Mouse (Mus musculus): ENCODE measurements around the gene Abcf2.

DNA sequence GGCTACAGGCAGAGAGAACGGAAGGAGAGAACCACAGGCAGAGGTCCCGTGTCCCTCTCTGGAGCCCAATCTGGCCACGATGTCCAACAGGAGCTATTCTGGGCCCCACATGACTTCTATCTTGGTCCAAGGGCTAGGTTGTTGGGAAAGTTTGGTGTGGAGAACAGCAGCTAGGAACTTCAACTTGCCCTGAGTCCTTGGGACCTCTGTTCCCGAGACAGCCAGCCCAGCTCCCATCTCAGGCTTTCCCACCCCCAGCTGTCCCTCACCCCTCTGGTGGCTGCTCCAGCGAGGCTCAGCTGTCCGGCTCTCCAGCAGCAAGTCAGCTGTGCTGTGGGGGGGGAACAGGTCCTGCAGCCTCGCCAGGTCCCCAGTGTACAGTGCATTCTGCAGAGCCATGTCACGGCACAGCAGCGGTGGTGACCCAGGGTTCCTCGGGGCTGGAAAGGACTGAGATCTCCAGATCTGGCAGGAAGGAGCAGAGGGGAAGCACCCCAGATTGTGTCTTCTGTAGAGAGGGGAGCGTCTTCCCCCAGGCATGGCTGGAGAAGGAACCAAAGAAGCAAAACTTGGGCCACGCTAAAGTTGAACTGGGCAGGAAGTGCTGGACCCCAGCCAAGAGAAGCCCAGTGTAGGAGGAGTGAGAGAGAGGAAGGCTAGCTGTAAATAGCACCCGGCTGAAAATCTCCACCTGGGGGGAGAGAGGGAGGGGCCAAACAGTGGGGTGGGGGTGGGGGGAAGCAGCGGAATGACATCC lies 36.7 kb downstream of the Abcf2 start, which contains the start of gene Asb10:
- no peak for TF ChIP-seq POLR2A (IDR thresholded peaks at IDR 0.05; ENCODE audit: borderline replicate concordance, insufficient read depth, low read length)
- no peak for TF ChIP-seq CTCF (IDR thresholded peaks at IDR 0.05; ENCODE audit: borderline replicate concordance, insufficient read depth, low read depth, low read length)

Data from cerebellum, adult 2 months (tissue).